Mouse (Mus musculus) gonadal fat pad, adult 2 months (tissue): ENCODE data around the gene Orm1. TPM values are rescaled to one million over a fixed set of nuclear protein-coding genes. Genes with fewer than 3 reads are reported as not detected.

Source experiments
- DNase-seq: peaks from one replicate; pipeline ENCODE4 v3.0.0-alpha.2; 2012; ENCODE audit warnings: low read depth
- polyA plus RNA-seq: library from polyadenylated mRNA; depleted of rRNA; stranded (reverse); fragments of >200 nt; gene quantifications from 2 replicates; pipeline ENCODE4 v1.2.3, GENCODE M21; 2012

Gene Orm1
- polyA plus RNA-seq, 1 experiment = 228 TPM

- DNase-seq = no peak
These were observed 11.7 kb downstream of the Orm1 start, which contains the start of gene Orm3 for GRCm38 (mm10) chr4:63355877-63356665. Gene Orm3 (plus strand): TSS chr4:63356162.

- no peak for DNase-seq
These were observed 12.7 kb downstream of the Orm1 start for GRCm38 (mm10) chr4:63356981-63357570.

GRCm38 (mm10) chr4:63359861-63360260, 15.5 kb downstream of the Orm1 start:
- DNase-seq = no peak

- no peak for DNase-seq
These were observed 17.8 kb downstream of the Orm1 start, which contains the start of gene Orm2 for GRCm38 (mm10) chr4:63362150-63362549. Gene Orm2 (plus strand): TSS chr4:63362449.

GRCm38 (mm10) chr4:63368577-63368976, 24.2 kb downstream of the Orm1 start:
- DNase-seq = no peak

GRCm38 (mm10) chr4:63370897-63371296, 26.5 kb downstream of the Orm1 start:
- no peak for DNase-seq

GRCm38 (mm10) chr4:63371890-63372289, 27.5 kb downstream of the Orm1 start:
- DNase-seq = no peak

- DNase-seq = no peak
These were observed 29.0 kb downstream of the Orm1 start for GRCm38 (mm10) chr4:63373404-63373803.

- no peak for DNase-seq
These were observed 30.0 kb downstream of the Orm1 start for GRCm38 (mm10) chr4:63374331-63374730.

- no peak for DNase-seq
These were observed 31.0 kb downstream of the Orm1 start for GRCm38 (mm10) chr4:63375367-63375766.

- DNase-seq = no peak
These were observed 33.1 kb downstream of the Orm1 start for GRCm38 (mm10) chr4:63377483-63377882.

GRCm38 (mm10) chr4:63382676-63383369, 38.5 kb downstream of the Orm1 start:
- no peak for DNase-seq

- no peak for DNase-seq
These were observed 39.1 kb downstream of the Orm1 start for GRCm38 (mm10) chr4:63383474-63383873.

- DNase-seq = no peak
These were observed 39.9 kb downstream of the Orm1 start for GRCm38 (mm10) chr4:63384262-63384661.

GRCm38 (mm10) chr4:63385253-63385652, 40.9 kb downstream of the Orm1 start:
- no peak for DNase-seq

- DNase-seq = no peak
These were observed 41.4 kb downstream of the Orm1 start for GRCm38 (mm10) chr4:63385784-63386183.

- no peak for DNase-seq
These were observed 43.7 kb downstream of the Orm1 start for GRCm38 (mm10) chr4:63388029-63388428.

GRCm38 (mm10) chr4:63389121-63389886, 44.9 kb downstream of the Orm1 start:
- no peak for DNase-seq

GRCm38 (mm10) chr4:63389887-63390528, 45.6 kb downstream of the Orm1 start:
- no peak for DNase-seq

- DNase-seq = no peak
These were observed 47.0 kb downstream of the Orm1 start for GRCm38 (mm10) chr4:63391322-63391721.
